Mouse (Mus musculus) lung, postnatal 0 days (tissue): Measurements from ENCODE around the gene Qsox1. TPM values are rescaled to one million over a fixed set of nuclear protein-coding genes. Genes with fewer than 3 reads are reported as not detected.

Experiments
- ATAC-seq: fragments of 200-750 bp; cut with Nextera tagmentation; 2 replicates; pipeline ENCODE4 v1.8.0; 2017; ENCODE audit warnings: moderate library complexity
- DNase-seq: peaks from one replicate; pipeline ENCODE4 v3.0.0-alpha.2; 2016; ENCODE audit warnings: low spot score
- H3K27ac ChIP-seq: fragments of 300-500 bp; sonication (generic); 2 replicates; pipeline ENCODE4 v1.5.1; 2014; ENCODE audit warnings: antibody characterized with exemption, mild to moderate bottlenecking, low read length, mixed read lengths
- H3K27me3 ChIP-seq: fragments of 300-500 bp; sonication (generic); replicated peaks from 2 replicates; pipeline ENCODE4 v1.6.1; 2014; ENCODE audit warnings: low read length, mixed read lengths; ENCODE audit not compliant: insufficient read depth
- H3K36me3 ChIP-seq: fragments of 300-500 bp; sonication (generic); 2 replicates; pipeline ENCODE4 v1.6.1; 2014; ENCODE audit warnings: low read length, mixed read lengths; ENCODE audit not compliant: insufficient read depth
- H3K4me1 ChIP-seq: fragments of 300-500 bp; sonication (generic); 2 replicates; pipeline ENCODE4 v1.6.1; 2014; ENCODE audit warnings: antibody characterized with exemption, low read depth, low read length, mixed read lengths; ENCODE audit not compliant: insufficient read depth
- H3K4me2 ChIP-seq: fragments of 300-500 bp; sonication (generic); replicated peaks from 2 replicates; pipeline ENCODE4 v1.6.1; 2014; ENCODE audit warnings: low read depth, mild to moderate bottlenecking, low read length, moderate library complexity, mixed read lengths
- H3K4me3 ChIP-seq: fragments of 300-500 bp; sonication (generic); 2 replicates; pipeline ENCODE4 v1.5.1; 2014; ENCODE audit warnings: low read depth, low read length
- H3K9ac ChIP-seq: fragments of 300-500 bp; sonication (generic); replicated peaks from 2 replicates; pipeline ENCODE4 v1.6.1; 2014; ENCODE audit warnings: low read depth, mild to moderate bottlenecking
- H3K9me3 ChIP-seq: fragments of 300-500 bp; sonication (generic); 2 replicates; pipeline ENCODE4 v1.6.1; 2016; ENCODE audit warnings: low read length, mixed read lengths
- CTCF ChIP-seq: IDR thresholded peaks from 2 replicates; pipeline ENCODE4 v1.5.1; 2016; ENCODE audit warnings: antibody characterized with exemption, mild to moderate bottlenecking
- EP300 ChIP-seq: IDR thresholded peaks from 2 replicates; pipeline ENCODE4 v1.6.1; 2016; ENCODE audit warnings: antibody characterized with exemption, mild to moderate bottlenecking, control low read depth
- WGBS: fragments of 180-500 bp; shearing (Covaris S2); extraction: QIAGEN DNeasy Blood & Tissue Kit; methylation state at CpG from one replicate; pipeline ENCODE4 v1.1.7; 2014; 5-methylcytosine and 5-hydroxymethylcytosine counted together
- polyA plus RNA-seq: library from polyadenylated mRNA; unstranded; fragments of >200 nt; fragmentation: Nextera tagmentation; extraction: Ambion mirVana; gene quantifications from 2 replicates; pipeline ENCODE4 v1.2.1, GENCODE M21; 2015

The Qsox1 gene
- polyA plus RNA-seq, result 58.1 and 62.9 TPM in 2 replicates

DNA sequence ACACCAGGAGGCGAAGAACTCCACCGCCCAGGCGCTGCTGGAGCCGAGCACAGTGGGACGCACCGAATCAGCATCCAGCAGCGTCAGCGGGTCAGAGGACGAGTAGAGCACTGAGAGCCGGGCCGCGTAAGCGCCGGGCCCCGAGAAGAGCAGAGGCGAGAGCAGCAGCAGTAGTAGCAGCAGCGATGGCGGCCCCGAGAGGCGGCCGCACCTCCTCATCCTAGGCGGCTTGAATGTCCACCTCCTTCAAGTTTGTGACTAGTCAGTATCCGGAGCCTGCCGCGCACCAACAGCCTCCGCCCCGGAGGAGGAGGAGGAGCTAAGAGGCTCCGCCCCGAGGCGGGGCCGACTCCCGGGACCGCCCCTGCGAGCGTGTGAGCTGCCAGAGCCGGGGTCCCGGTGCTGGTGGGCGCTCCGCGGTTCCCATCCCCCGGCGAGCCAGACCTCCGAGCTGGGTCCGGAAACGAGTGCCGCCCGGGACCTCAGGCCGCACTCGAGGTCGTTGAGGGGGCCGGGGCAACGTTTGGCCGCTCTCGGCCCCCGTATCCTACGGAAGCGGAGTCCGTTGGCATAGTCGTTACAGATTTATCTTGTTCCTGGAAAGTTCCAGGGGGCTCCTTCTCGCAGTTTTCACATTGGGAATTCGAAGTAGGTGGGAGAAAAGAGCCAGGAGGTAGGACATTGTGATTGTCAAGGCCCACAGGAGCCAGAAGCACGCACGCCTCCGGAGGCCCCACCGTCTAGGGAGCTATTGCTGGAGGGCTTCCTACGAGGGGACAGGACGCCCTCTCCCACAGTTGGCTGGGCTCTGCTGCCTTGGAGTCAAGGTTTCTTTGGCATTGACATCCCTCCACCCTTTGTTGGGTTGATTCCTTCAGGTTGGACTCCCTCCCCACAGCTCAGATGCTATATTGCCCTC lies at the start of gene Qsox1:
Gene Qsox1, minus strand, starts transcription at position 309 of the 919 bp plus-strand sequence.
- Histone ChIP-seq H3K4me2 (peak within 1 kb of the TSS; percentile 85), H3K4me1 (peaks cover 18% of the 10 kb centered on the region), H3K36me3 (no peaks in the 10 kb centered on the region), H3K9me3 (no peaks in the 10 kb centered on the region), H3K9ac (peak within 1 kb of the TSS; percentile 74), H3K27me3 (no peaks in the 10 kb centered on the region), H3K27ac (peak within 1 kb of the TSS; percentile 72), H3K4me3 (peak within 1 kb of the TSS; percentile 90)
- WGBS, result under 1% methylated on average over 59 of the region's 67 CpGs
- TF ChIP-seq EP300 (no peak), CTCF (no peak)
- peak; percentile 92 for DNase-seq
- ATAC-seq, result peak; percentile 92

DNA sequence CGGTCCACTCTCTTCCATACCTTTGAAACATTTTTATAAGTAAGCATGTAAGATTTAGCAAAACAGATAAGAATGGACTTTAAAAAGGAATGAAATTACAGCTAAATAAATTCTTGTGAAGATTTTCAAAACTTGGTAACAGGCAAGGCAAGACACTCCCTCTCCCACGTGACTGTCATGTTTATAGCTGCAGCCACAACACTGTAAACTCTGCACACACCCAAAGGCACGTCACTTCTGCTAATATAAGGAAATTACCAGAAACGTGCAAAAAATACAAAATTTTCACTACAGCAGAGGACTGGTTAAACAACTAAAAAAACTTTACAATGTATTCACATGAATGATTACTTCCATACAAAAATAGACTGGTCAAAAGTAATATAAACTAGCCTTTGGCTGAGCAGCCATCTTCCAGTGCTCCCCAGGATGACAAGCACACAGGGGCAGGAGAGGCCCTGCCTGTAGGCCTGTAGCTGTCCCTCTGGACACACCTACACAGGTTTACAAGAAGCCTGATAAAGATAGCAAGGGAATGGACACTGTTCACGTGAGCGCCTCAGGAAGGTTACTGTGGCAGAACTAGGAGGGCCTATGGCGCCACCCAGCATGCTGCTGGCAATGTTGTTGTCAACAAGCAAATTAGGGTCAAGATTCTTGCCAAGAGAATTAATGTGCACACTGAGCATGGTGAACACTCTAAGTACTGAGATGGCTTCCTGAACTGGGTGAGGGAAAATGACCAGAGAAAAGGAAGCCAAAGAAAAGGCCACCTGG lies 42.4 kb upstream of the Qsox1 start:
- H3K27ac ChIP-seq, result no peak overlapping the region

DNA sequence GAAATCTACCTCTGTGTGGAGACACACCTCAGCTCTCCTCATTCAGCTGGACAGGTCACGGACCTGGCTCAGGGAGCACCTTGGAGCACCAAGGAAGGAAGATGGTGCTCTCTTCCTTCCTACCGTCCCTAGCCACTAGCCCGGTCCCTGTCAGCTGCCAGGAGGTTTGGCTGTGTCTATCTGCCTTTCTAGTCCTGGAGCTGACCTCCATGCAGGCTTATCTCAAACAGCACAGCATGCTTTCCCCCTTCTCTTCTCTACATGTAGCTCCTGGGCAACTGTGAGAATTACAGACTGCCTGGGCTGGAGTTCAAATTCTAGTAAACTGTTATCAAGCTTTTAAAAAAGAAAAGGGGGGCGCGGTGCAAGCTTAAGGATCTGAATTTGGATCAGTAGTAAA lies 40.3 kb upstream of the Qsox1 start:
- Histone ChIP-seq H3K4me3 (no peak overlapping the region), H3K9me3 (no peaks in the 10 kb centered on the region), H3K4me1 (no peaks in the 10 kb centered on the region), H3K27me3 (no peaks in the 10 kb centered on the region), H3K36me3 (peaks cover 18% of the 10 kb centered on the region; the same call in 1 of the 2 replicates), H3K9ac (no peak overlapping the region), H3K4me2 (no peak overlapping the region), H3K27ac (no peak overlapping the region)
- 96% methylated on average over 5 of the region's 5 CpGs for WGBS
- no peak for TF ChIP-seq CTCF
- no peak for TF ChIP-seq EP300
- ATAC-seq (no peak), DNase-seq (no peak)

More for the DNA sequence above, 42.4 kb upstream of the Qsox1 start:
- ATAC-seq (no peak), DNase-seq (no peak)
- Histone ChIP-seq H3K36me3 (peaks cover 24% of the 10 kb centered on the region), H3K9ac (no peak overlapping the region), H3K4me1 (no peaks in the 10 kb centered on the region), H3K4me2 (no peak overlapping the region), H3K4me3 (no peak overlapping the region), H3K27me3 (no peaks in the 10 kb centered on the region), H3K9me3 (no peaks in the 10 kb centered on the region)
- no peak for TF ChIP-seq EP300
- TF ChIP-seq CTCF, result no peak
- WGBS, result 82% methylated on average over 7 of the region's 7 CpGs

DNA sequence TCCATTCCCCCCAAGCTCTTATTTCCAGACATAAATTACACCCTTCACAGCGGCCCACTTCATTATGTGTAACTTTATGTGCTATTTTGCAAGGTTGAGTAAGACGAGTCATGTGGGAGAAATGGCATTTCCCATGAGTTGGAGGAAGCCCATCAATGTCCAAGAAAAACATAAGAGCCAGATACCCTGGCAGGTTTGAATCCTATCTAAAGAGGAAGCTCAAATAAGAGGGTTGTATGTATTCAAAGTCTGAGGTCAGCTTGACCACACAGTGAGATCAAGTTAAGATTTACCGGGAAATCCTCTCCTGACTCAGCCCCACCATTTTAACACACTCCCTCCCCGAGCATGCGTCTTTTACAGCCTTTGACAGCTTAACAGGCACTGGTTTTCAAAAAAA lies 31.5 kb upstream of the Qsox1 start:
- peak; percentile 24 for DNase-seq

DNA sequence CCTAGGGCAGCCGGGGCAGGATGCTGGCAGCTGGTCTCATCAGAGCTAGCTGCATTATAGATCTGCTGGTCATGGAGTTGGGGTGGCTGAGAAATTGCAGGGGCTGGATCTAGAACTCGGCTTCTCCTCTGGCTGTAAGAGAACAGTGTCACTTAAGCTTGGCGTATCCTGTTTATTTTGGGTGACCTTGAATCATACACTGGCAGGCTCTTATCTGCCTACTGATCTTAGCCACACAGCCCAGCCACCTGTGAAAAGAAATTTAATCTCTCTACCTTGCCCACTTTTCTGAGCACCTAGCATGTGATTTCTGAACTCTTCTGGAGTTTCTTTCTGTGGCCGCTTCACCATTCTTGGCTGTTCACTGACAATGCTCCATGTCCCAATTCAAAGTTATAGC lies 30.8 kb upstream of the Qsox1 start:
- WGBS, result 36% methylated on average over 4 of the region's 4 CpGs
- peak; percentile 16; the same call in 1 of the 2 replicates for ATAC-seq
- Histone ChIP-seq H3K4me3 (no peak overlapping the region), H3K9me3 (no peaks in the 10 kb centered on the region), H3K36me3 (peaks cover 12% of the 10 kb centered on the region), H3K27me3 (no peaks in the 10 kb centered on the region), H3K9ac (no peak overlapping the region), H3K27ac (no peak overlapping the region), H3K4me1 (no peaks in the 10 kb centered on the region), H3K4me2 (no peak overlapping the region)
- DNase-seq, result peak; percentile 12
- TF ChIP-seq EP300 (no peak), CTCF (no peak)

More for the DNA sequence above, 31.5 kb upstream of the Qsox1 start:
- no peak; the same call in 1 of the 2 replicates for ATAC-seq
- no peaks in the 10 kb centered on the region for H3K27me3 ChIP-seq
- no peak overlapping the region for H3K9ac ChIP-seq
- no peak overlapping the region for H3K4me2 ChIP-seq
- no peaks in the 10 kb centered on the region for H3K9me3 ChIP-seq
- H3K4me3 ChIP-seq, result no peak overlapping the region
- TF ChIP-seq CTCF (no peak), EP300 (no peak)
- H3K27ac ChIP-seq, result no peak overlapping the region
- WGBS, result 45% methylated on average over 5 of the region's 5 CpGs
- no peaks in the 10 kb centered on the region for H3K4me1 ChIP-seq
- peaks cover 12% of the 10 kb centered on the region for H3K36me3 ChIP-seq

DNA sequence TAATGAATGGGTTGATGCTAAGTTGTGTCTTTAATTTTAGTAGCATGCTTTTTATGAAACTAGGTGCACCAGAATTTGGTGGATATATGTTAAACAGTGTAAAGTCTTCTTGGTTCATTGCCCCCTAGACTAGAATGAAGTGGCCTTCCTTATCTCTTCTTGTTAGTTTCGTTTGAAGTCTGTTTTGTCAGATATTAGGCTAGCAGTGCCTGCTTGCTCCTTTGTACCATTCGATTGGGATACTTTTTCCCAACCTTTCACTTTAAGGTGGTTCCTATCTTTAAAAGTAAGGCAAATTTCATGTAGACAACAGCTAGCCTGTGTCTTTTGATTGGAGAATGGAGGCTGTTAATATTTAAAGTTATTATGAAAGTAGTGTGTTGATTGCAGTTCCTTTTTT lies 23.0 kb upstream of the Qsox1 start:
- Histone ChIP-seq H3K4me2 (no peak overlapping the region), H3K9ac (no peak overlapping the region), H3K36me3 (no peaks in the 10 kb centered on the region), H3K27me3 (no peaks in the 10 kb centered on the region), H3K27ac (no peak overlapping the region), H3K9me3 (no peaks in the 10 kb centered on the region), H3K4me1 (no peaks in the 10 kb centered on the region), H3K4me3 (no peak overlapping the region)
- ATAC-seq (no peak), DNase-seq (no peak)
- 47% methylated on average over 2 of the region's 2 CpGs for WGBS
- no peak for TF ChIP-seq CTCF
- TF ChIP-seq EP300, result no peak
